Mouse (Mus musculus) cerebellum, adult 2 months (tissue): ENCODE data around the gene Aurka.

Experiments
- CTCF ChIP-seq: fragments of 200-500 bp; IDR thresholded peaks from 2 replicates; pipeline ENCODE4 v1.5.1; 2011; ENCODE audit warnings: low read depth, mild to moderate bottlenecking, control low read depth, low read length, moderate library complexity, borderline replicate concordance; ENCODE audit not compliant: insufficient read depth
- POLR2A ChIP-seq: fragments of 200-500 bp; IDR thresholded peaks from 2 replicates; pipeline ENCODE4 v1.6.1; 2011; ENCODE audit warnings: low read length, control low read depth, borderline replicate concordance; ENCODE audit not compliant: insufficient read depth

DNA sequence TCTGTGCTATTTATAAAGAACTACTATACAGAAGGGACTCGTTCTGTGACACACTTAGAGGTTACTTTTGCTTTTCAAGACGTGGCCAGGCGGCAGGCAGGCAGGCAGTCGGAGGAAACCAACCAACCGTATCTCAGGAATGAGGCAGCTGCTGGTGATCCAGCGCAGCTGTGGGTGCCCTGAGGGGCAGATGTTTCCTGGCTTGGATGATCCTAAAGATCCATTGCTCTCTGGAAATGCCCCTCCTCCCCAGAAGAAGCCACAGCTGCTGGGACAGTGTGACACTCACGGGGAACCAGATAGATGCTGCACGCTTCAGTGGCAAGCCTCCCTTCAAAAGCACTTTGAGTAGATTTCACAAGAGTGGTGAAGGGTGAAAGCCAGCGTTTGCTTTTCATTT is 42.1 kb upstream of the Aurka start:
- TF ChIP-seq POLR2A, result no peak
- TF ChIP-seq CTCF, result no peak
